Mouse (Mus musculus) forebrain, embryonic 12.5 days (tissue): ENCODE measurements at regions not wholly inside any gene's neighbourhood (a gene's known extent, or its start where the extent isn't known, plus 50 kb on each side); places are given as distances from the start of the nearest gene placed in this dataset.

ENCODE experiments used
- ATAC-seq: fragments of 200-750 bp; cut with Nextera tagmentation; 2 replicates; pipeline ENCODE4 v1.8.0; 2017; ENCODE audit warnings: moderate TSS enrichment; ENCODE audit not compliant: low FRiP score
- H3K27ac ChIP-seq: fragments of 300-500 bp; sonication (generic); 2 replicates; pipeline ENCODE4 v1.5.1; 2016; ENCODE audit warnings: mild to moderate bottlenecking
- H3K27me3 ChIP-seq: fragments of 300-500 bp; sonication (generic); 2 replicates; pipeline ENCODE4 v1.6.1; 2016; ENCODE audit warnings: mild to moderate bottlenecking
- H3K36me3 ChIP-seq: fragments of 300-500 bp; sonication (generic); replicated peaks from 2 replicates; pipeline ENCODE4 v1.6.1; 2016; ENCODE audit warnings: mild to moderate bottlenecking
- H3K4me1 ChIP-seq: fragments of 300-500 bp; sonication (generic); 2 replicates; pipeline ENCODE4 v1.6.1; 2016
- H3K4me2 ChIP-seq: fragments of 300-500 bp; sonication (generic); 2 replicates; pipeline ENCODE4 v1.6.1; 2016; ENCODE audit warnings: mild to moderate bottlenecking, moderate library complexity
- H3K4me3 ChIP-seq: fragments of 300-500 bp; sonication (generic); replicated peaks from 2 replicates; pipeline ENCODE4 v1.5.1; 2016; ENCODE audit warnings: mild to moderate bottlenecking
- H3K9ac ChIP-seq: fragments of 300-500 bp; sonication (generic); 2 replicates; pipeline ENCODE4 v1.6.1; 2016; ENCODE audit warnings: mild to moderate bottlenecking
- H3K9me3 ChIP-seq: fragments of 300-500 bp; sonication (generic); 2 replicates; pipeline ENCODE4 v1.6.1; 2016
- WGBS: fragments of 180-500 bp; shearing (Covaris S2); methylation state at CpG from one replicate; pipeline ENCODE4 v1.1.7; 2016; 5-methylcytosine and 5-hydroxymethylcytosine counted together

DNA sequence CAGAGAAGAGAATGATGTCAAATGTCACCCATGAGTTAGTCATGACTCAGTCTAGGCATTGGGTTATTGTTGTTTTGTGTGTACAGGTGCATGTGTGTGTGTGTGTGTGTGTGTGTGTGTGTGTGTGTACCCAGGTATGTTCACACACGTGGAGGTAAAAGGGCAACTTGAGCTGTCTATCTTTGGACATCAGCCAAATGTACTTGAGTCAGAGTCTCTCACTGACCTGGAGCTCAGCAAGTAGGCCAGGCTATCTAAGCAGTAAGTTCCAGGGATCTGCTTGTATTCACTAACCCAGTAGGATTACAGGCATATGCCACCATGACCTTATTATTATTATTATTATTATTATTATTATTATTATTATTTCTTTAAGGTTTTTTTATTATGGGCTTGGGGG is 561.9 kb downstream of the Ebf1 start:
- H3K9me3 ChIP-seq: no peaks in the 10 kb centered on the region
- H3K27ac ChIP-seq: no peak overlapping the region
- no peaks in the 10 kb centered on the region for H3K4me1 ChIP-seq
- no peaks in the 10 kb centered on the region for H3K27me3 ChIP-seq
- no peak overlapping the region for H3K4me2 ChIP-seq
- no peak overlapping the region for H3K4me3 ChIP-seq
- H3K9ac ChIP-seq: no peak overlapping the region
- ATAC-seq: no peak
- 82% methylated on average over 1 of the region's 1 CpGs for WGBS
- H3K36me3 ChIP-seq: no peaks in the 10 kb centered on the region

GRCm38 (mm10) chr11:45190601-45191370 is 573.7 kb downstream of the Ebf1 start:
- Histone ChIP-seq H3K36me3 (no peaks in the 10 kb centered on the region), H3K9ac (no peak overlapping the region), H3K27me3 (no peaks in the 10 kb centered on the region), H3K27ac (no peak overlapping the region), H3K4me1 (peaks cover 8% of the 10 kb centered on the region; the same call in 1 of the 2 replicates), H3K4me3 (no peak overlapping the region), H3K9me3 (no peaks in the 10 kb centered on the region), H3K4me2 (no peak overlapping the region)
- 65% methylated on average over 14 of the region's 14 CpGs for WGBS
- ATAC-seq: no peak

DNA sequence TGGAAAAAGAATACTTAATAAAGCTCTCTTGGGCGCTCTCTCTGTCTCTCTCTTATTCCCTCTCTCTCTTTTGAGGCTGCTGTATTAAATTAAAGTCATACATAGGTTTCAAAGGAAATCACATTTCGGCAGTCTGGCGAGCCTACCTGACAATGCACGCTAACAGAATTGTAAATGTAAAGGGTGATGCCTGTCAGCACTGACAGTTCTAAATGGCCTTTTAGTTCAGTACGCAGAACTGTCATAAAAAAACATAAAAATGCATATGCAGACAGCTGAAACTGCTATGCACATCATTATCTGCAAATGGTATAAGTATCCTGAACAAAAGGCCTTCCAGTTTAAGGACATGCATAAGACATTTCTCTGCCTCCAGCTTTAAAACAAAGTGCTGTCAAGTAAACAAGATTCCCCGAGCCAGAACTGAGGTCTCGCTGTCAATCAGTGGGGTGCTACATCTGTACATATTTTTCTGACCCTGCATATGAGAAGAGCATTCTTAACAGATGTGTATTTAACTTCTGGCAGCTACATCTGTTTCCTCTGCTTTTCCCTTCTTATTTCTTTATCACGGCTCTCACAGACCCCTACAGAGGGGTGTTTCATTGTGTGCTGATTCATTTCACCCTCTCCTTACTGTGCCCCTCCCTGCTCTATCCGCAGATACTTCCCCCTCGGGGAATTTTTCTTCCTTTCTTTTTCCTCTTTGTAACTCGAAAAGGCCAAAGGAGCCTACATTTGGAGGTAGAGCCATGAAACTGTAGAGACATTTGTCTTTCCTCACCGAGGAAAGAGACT is 574.5 kb downstream of the Ebf1 start:
- no peak for ATAC-seq
- Histone ChIP-seq H3K9ac (no peak overlapping the region), H3K4me3 (no peak overlapping the region), H3K36me3 (no peaks in the 10 kb centered on the region), H3K27me3 (no peaks in the 10 kb centered on the region), H3K27ac (no peak overlapping the region), H3K9me3 (no peaks in the 10 kb centered on the region), H3K4me2 (no peak overlapping the region), H3K4me1 (peaks cover 8% of the 10 kb centered on the region; the same call in 1 of the 2 replicates)
- WGBS: 64% methylated on average over 12 of the region's 12 CpGs

DNA sequence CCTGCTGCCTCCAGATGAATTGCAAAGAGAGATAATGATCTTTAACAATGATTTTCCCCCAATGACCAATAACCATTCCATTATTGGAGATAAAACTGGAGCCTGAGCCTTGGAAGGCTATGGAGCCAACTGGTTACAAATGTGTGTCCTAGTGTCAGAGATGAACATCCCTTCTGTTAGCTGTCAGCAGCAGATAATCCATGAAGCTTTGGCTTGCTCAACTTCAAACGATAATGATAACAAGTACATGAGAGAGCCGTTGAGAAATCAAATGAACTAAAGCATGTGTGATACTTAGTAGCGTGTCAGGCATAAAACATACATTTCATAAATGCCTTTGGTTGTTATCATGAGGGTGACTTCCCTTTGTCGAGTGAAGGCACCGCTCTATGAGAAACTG is 576.2 kb downstream of the Ebf1 start:
- H3K36me3 ChIP-seq: no peaks in the 10 kb centered on the region
- 92% methylated on average over 5 of the region's 5 CpGs for WGBS
- no peak overlapping the region for H3K4me3 ChIP-seq
- H3K9me3 ChIP-seq: no peaks in the 10 kb centered on the region
- H3K27me3 ChIP-seq: no peaks in the 10 kb centered on the region
- no peak overlapping the region for H3K9ac ChIP-seq
- no peak for ATAC-seq
- no peak overlapping the region for H3K4me2 ChIP-seq
- no peak overlapping the region for H3K27ac ChIP-seq
- H3K4me1 ChIP-seq: peaks cover 8% of the 10 kb centered on the region; the same call in 1 of the 2 replicates

- 84% methylated on average over 4 of the region's 4 CpGs for WGBS
Observed at GRCm38 (mm10) chr11:45199520-45199919, 582.4 kb downstream of the Ebf1 start.

GRCm38 (mm10) chr11:45200714-45201405 is 583.7 kb downstream of the Ebf1 start:
- H3K4me2 ChIP-seq: no peak overlapping the region
- 87% methylated on average over 9 of the region's 9 CpGs for WGBS
- H3K9me3 ChIP-seq: no peaks in the 10 kb centered on the region
- no peak overlapping the region for H3K9ac ChIP-seq
- no peaks in the 10 kb centered on the region for H3K4me1 ChIP-seq
- no peak overlapping the region for H3K4me3 ChIP-seq
- no peaks in the 10 kb centered on the region for H3K27me3 ChIP-seq
- H3K36me3 ChIP-seq: no peaks in the 10 kb centered on the region
- no peak for ATAC-seq
- no peak overlapping the region for H3K27ac ChIP-seq

More at GRCm38 (mm10) chr11:45199520-45199919, 582.4 kb downstream of the Ebf1 start:
- Histone ChIP-seq H3K9me3 (no peaks in the 10 kb centered on the region), H3K27ac (no peak overlapping the region), H3K9ac (no peak overlapping the region), H3K4me2 (no peak overlapping the region), H3K36me3 (no peaks in the 10 kb centered on the region), H3K4me1 (no peaks in the 10 kb centered on the region), H3K27me3 (no peaks in the 10 kb centered on the region), H3K4me3 (no peak overlapping the region)
- ATAC-seq: no peak

DNA sequence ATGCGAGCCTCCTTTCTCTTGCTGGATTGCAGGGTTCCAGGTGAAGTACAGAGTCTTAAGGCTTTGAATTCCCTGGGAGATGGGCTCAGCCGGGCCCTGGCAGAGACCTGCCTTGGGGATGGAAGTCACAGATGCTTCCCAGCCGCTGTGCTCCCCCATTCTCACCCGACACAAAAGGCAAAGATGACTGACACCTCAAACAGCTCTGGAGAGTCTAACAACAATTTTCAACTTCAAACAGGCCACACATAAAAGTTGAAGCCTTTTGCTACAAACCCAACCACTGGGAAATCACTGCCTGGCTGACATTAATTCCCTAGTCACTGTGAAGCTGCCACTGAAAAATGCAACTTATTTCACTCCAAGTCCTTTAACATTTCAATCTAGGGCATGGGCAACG is 586.3 kb downstream of the Ebf1 start:
- no peak overlapping the region for H3K4me3 ChIP-seq
- no peak overlapping the region for H3K9ac ChIP-seq
- WGBS: 79% methylated on average over 5 of the region's 5 CpGs
- H3K27ac ChIP-seq: no peak overlapping the region
- no peaks in the 10 kb centered on the region for H3K9me3 ChIP-seq
- no peaks in the 10 kb centered on the region for H3K4me1 ChIP-seq
- no peak for ATAC-seq
- no peaks in the 10 kb centered on the region for H3K36me3 ChIP-seq
- H3K4me2 ChIP-seq: no peak overlapping the region
- no peaks in the 10 kb centered on the region for H3K27me3 ChIP-seq

- H3K9ac ChIP-seq: no peak overlapping the region
- H3K4me2 ChIP-seq: no peak overlapping the region
- H3K27ac ChIP-seq: no peak overlapping the region
- H3K9me3 ChIP-seq: no peaks in the 10 kb centered on the region
- H3K4me1 ChIP-seq: no peaks in the 10 kb centered on the region
- H3K27me3 ChIP-seq: no peaks in the 10 kb centered on the region
- no peak overlapping the region for H3K4me3 ChIP-seq
- no peaks in the 10 kb centered on the region for H3K36me3 ChIP-seq
- 89% methylated on average over 8 of the region's 8 CpGs for WGBS
- no peak for ATAC-seq
Observed at GRCm38 (mm10) chr11:45206611-45207525, 589.8 kb downstream of the Ebf1 start.

DNA sequence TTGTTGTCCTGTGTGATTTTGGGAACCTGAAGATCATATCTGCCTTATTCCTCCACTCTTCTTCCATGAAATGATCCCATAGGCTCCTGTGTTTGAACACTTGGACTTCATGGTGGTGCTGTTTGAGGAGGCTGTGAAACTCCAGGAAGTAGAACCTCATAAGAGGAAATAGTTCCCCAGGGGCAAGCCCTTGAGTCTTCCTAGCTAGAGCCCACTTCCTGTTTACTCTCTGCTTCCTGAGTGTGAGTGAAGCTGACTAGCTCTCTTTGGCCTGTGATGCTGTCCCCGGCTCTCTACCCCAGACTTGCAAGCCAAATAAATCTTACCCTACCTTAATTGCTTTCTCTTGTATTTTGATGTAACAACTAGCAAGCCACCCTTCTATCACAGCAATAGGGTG is 597.0 kb downstream of the Ebf1 start:
- ATAC-seq: no peak
- H3K4me3 ChIP-seq: no peak overlapping the region
- no peak overlapping the region for H3K9ac ChIP-seq
- WGBS: 95% methylated on average over 1 of the region's 1 CpGs
- H3K4me1 ChIP-seq: no peaks in the 10 kb centered on the region
- H3K9me3 ChIP-seq: no peaks in the 10 kb centered on the region
- H3K27ac ChIP-seq: no peak overlapping the region
- no peaks in the 10 kb centered on the region for H3K27me3 ChIP-seq
- no peaks in the 10 kb centered on the region for H3K36me3 ChIP-seq
- H3K4me2 ChIP-seq: no peak overlapping the region

GRCm38 (mm10) chr11:45216942-45217474 is 599.9 kb downstream of the Ebf1 start:
- no peaks in the 10 kb centered on the region for H3K27me3 ChIP-seq
- H3K36me3 ChIP-seq: no peaks in the 10 kb centered on the region
- H3K4me3 ChIP-seq: no peak overlapping the region
- no peak overlapping the region for H3K9ac ChIP-seq
- H3K4me1 ChIP-seq: peaks cover 3% of the 10 kb centered on the region; the same call in 1 of the 2 replicates
- no peaks in the 10 kb centered on the region for H3K9me3 ChIP-seq
- WGBS: 80% methylated on average over 3 of the region's 3 CpGs
- H3K27ac ChIP-seq: no peak overlapping the region
- no peak overlapping the region for H3K4me2 ChIP-seq
- no peak for ATAC-seq

- Histone ChIP-seq H3K36me3 (no peaks in the 10 kb centered on the region), H3K4me3 (no peak overlapping the region), H3K9ac (no peak overlapping the region), H3K4me2 (no peak overlapping the region), H3K27ac (no peak overlapping the region), H3K4me1 (peaks cover 4% of the 10 kb centered on the region; the same call in 1 of the 2 replicates), H3K9me3 (no peaks in the 10 kb centered on the region), H3K27me3 (no peaks in the 10 kb centered on the region)
- 85% methylated on average over 4 of the region's 4 CpGs for WGBS
- ATAC-seq: no peak
Observed at GRCm38 (mm10) chr11:45219239-45219638, 602.1 kb downstream of the Ebf1 start.
